Mouse (Mus musculus) forebrain, postnatal 0 days (tissue): ENCODE data around the gene Bckdk. TPM values are rescaled to one million over a fixed set of nuclear protein-coding genes. Genes with fewer than 3 reads are reported as not detected.

Experiments
- ATAC-seq: fragments of 200-750 bp; cut with Nextera tagmentation; 2 replicates; pipeline ENCODE4 v1.8.0; 2017; ENCODE audit warnings: mild to moderate bottlenecking, moderate library complexity
- DNase-seq: peaks from one replicate; pipeline ENCODE4 v3.0.0-alpha.2; 2015
- H3K27ac ChIP-seq: fragments of 300-500 bp; sonication (generic); 2 replicates; pipeline ENCODE4 v1.5.1; 2014; ENCODE audit warnings: low read depth, mild to moderate bottlenecking, antibody characterized with exemption, low read length, moderate library complexity, mixed read lengths
- H3K27me3 ChIP-seq: fragments of 300-500 bp; sonication (generic); 2 replicates; pipeline ENCODE4 v1.6.1; 2014; ENCODE audit warnings: mild to moderate bottlenecking, low read length, mixed read lengths; ENCODE audit not compliant: insufficient read depth
- H3K36me3 ChIP-seq: fragments of 300-500 bp; sonication (generic); 2 replicates; pipeline ENCODE4 v1.6.1; 2014; ENCODE audit warnings: mild to moderate bottlenecking, moderate library complexity; ENCODE audit not compliant: insufficient read depth
- H3K4me1 ChIP-seq: fragments of 300-500 bp; sonication (generic); 2 replicates; pipeline ENCODE4 v1.6.1; 2014; ENCODE audit warnings: antibody characterized with exemption; ENCODE audit not compliant: insufficient read depth
- H3K4me2 ChIP-seq: fragments of 300-500 bp; sonication (generic); 2 replicates; pipeline ENCODE4 v1.6.1; 2014; ENCODE audit warnings: low read depth, mild to moderate bottlenecking, moderate library complexity
- H3K4me3 ChIP-seq: fragments of 300-500 bp; sonication (generic); 2 replicates; pipeline ENCODE4 v1.5.1; 2014; ENCODE audit warnings: low read depth, low read length, mixed read lengths
- H3K9ac ChIP-seq: fragments of 300-500 bp; sonication (generic); 2 replicates; pipeline ENCODE4 v1.6.1; 2014; ENCODE audit warnings: mild to moderate bottlenecking
- H3K9me3 ChIP-seq: fragments of 300-500 bp; sonication (generic); 2 replicates; pipeline ENCODE4 v1.6.1; 2016; ENCODE audit warnings: low read length
- CTCF ChIP-seq: sonication (generic); IDR thresholded peaks from 2 replicates; pipeline ENCODE4 v1.5.1; 2016; ENCODE audit warnings: antibody characterized with exemption, control low read depth, low read depth
- WGBS: fragments of 180-500 bp; shearing (Covaris S2); extraction: QIAGEN DNeasy Blood & Tissue Kit; methylation state at CpG from one replicate; pipeline ENCODE4 v1.1.7; 2014; 5-methylcytosine and 5-hydroxymethylcytosine counted together
- polyA plus RNA-seq: library from polyadenylated mRNA; unstranded; fragments of >200 nt; fragmentation: Nextera tagmentation; extraction: Ambion mirVana; gene quantifications from 2 replicates; pipeline ENCODE4 v1.2.1, GENCODE M21; 2015
- total RNA-seq: library from RNA; depleted of rRNA; stranded (reverse); fragments of >200 nt; gene quantifications from 2 replicates; pipeline ENCODE4 v1.2.3, GENCODE M21; 2014

Gene Bckdk
- total and polyA plus RNA-seq, 2 experiments from 2014 or later: 43.0 to 66.8 TPM

GRCm38 (mm10) chr7:127928596-127928995, 24.7 kb downstream of the Bckdk start:
- ATAC-seq: no peak
- Histone ChIP-seq H3K27ac (no peak overlapping the region), H3K4me3 (no peak overlapping the region), H3K9me3 (no peaks in the 10 kb centered on the region), H3K36me3 (peaks cover 30% of the 10 kb centered on the region), H3K4me1 (no peaks in the 10 kb centered on the region), H3K9ac (no peak overlapping the region), H3K27me3 (peaks cover 10% of the 10 kb centered on the region; the same call in 1 of the 2 replicates), H3K4me2 (no peak overlapping the region)
- TF ChIP-seq CTCF: no peak
- 52% methylated on average over 5 of the region's 5 CpGs for WGBS
- DNase-seq: peak; percentile 6

- peaks cover 20% of the 10 kb centered on the region for H3K36me3 ChIP-seq
- peaks cover 10% of the 10 kb centered on the region; the same call in 1 of the 2 replicates for H3K27me3 ChIP-seq
- H3K4me2 ChIP-seq: no peak within 1 kb of the TSS
- ATAC-seq: no peak
- no peak for DNase-seq
- H3K9ac ChIP-seq: no peak within 1 kb of the TSS
- 11% methylated on average over 5 of the region's 6 CpGs for WGBS
- H3K4me1 ChIP-seq: no peaks in the 10 kb centered on the region
- TF ChIP-seq CTCF: no peak
- H3K27ac ChIP-seq: no peak within 1 kb of the TSS
- H3K9me3 ChIP-seq: no peaks in the 10 kb centered on the region
- no peak within 1 kb of the TSS for H3K4me3 ChIP-seq
Observed at GRCm38 (mm10) chr7:127929923-127930322, 26.0 kb downstream of the Bckdk start, which contains the start of gene Prss8. TSS of gene Prss8 (minus strand) at chr7:127930104.

- no peaks in the 10 kb centered on the region for H3K9me3 ChIP-seq
- 63% methylated on average over 5 of the region's 5 CpGs for WGBS
- H3K27ac ChIP-seq: no peak overlapping the region
- peaks cover 10% of the 10 kb centered on the region; the same call in 1 of the 2 replicates for H3K27me3 ChIP-seq
- no peak for DNase-seq
- TF ChIP-seq CTCF: no peak
- H3K4me1 ChIP-seq: no peaks in the 10 kb centered on the region
- H3K4me2 ChIP-seq: no peak overlapping the region
- peaks cover 14% of the 10 kb centered on the region for H3K36me3 ChIP-seq
- no peak overlapping the region for H3K4me3 ChIP-seq
- H3K9ac ChIP-seq: no peak overlapping the region
- ATAC-seq: no peak
Observed at GRCm38 (mm10) chr7:127930636-127931035, 26.8 kb downstream of the Bckdk start.

- H3K9me3 ChIP-seq: no peaks in the 10 kb centered on the region
- no peak overlapping the region for H3K4me2 ChIP-seq
- peaks cover 10% of the 10 kb centered on the region; the same call in 1 of the 2 replicates for H3K27me3 ChIP-seq
- ATAC-seq (no peak), DNase-seq (no peak)
- WGBS: 37% methylated on average over 13 of the region's 13 CpGs
- H3K9ac ChIP-seq: no peak overlapping the region
- peaks cover 7% of the 10 kb centered on the region; the same call in 1 of the 2 replicates for H3K36me3 ChIP-seq
- no peak for TF ChIP-seq CTCF
- no peak overlapping the region for H3K4me3 ChIP-seq
- H3K27ac ChIP-seq: no peak overlapping the region
- H3K4me1 ChIP-seq: 0 out of 2 replicates have a peak, but pooled peaks cover 3% of the 10 kb centered on the region
Observed at GRCm38 (mm10) chr7:127931351-127932135, 27.7 kb downstream of the Bckdk start.

- Histone ChIP-seq H3K4me1 (0 out of 2 replicates have a peak, but pooled peaks cover 3% of the 10 kb centered on the region), H3K9me3 (no peaks in the 10 kb centered on the region), H3K36me3 (no peaks in the 10 kb centered on the region), H3K4me2 (no peak overlapping the region), H3K9ac (no peak overlapping the region), H3K27ac (no peak overlapping the region), H3K27me3 (peaks cover 10% of the 10 kb centered on the region; the same call in 1 of the 2 replicates), H3K4me3 (no peak overlapping the region)
- TF ChIP-seq CTCF: no peak
- DNase-seq (no peak), ATAC-seq (no peak)
- 24% methylated on average over 13 of the region's 13 CpGs for WGBS
Observed at GRCm38 (mm10) chr7:127932273-127933031, 28.6 kb downstream of the Bckdk start.

GRCm38 (mm10) chr7:127934075-127934474, 30.2 kb downstream of the Bckdk start:
- Histone ChIP-seq H3K27ac (no peak overlapping the region), H3K27me3 (peaks cover 4% of the 10 kb centered on the region; the same call in 1 of the 2 replicates), H3K4me3 (no peak overlapping the region), H3K4me2 (no peak overlapping the region), H3K36me3 (no peaks in the 10 kb centered on the region), H3K9ac (no peak overlapping the region), H3K4me1 (0 out of 2 replicates have a peak, but pooled peaks cover 3% of the 10 kb centered on the region), H3K9me3 (no peaks in the 10 kb centered on the region)
- TF ChIP-seq CTCF: no peak
- ATAC-seq (no peak), DNase-seq (no peak)
- 87% methylated on average over 5 of the region's 5 CpGs for WGBS
